14 mouse cellular contexts compared by ENCODE assay signal in the genomic region with DNA sequence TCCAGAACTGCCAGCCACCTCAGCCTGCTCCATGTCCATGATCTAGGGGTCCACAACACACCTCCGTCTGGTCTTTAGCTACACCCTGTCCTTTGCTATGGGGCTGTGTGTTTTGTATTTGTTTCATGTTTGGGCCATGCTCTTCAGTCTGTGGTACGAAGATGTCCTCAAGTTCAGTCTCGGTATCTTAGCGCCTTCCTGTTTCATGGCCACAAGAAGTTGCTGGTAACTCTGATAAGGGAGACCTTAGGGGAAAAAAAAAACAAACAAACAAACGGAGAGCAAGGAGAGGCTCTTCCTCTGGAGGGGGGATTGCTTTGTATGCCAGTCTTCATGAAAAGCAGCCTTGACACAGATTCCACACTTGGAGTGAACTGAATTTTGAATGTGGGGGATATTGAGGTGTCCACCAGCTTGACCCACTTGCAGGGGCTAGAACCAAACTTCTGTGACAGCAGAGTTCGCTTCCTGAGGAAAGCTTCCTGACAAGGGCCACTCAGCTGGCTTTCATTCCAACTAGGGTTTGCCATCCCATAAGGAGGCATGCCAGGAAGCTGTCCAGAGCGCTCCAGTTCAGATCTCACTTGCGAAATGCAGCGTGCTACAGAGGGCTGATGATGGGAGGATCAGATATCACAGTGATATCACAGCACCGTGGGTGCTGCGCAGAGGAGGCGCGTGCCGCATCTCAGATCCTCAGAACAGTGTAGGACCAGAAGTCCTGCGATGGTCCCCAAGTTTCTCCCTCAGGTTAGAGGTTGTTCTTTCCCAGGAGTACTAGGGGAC.
DNase-seq lines count a peak whose midpoint lies in the region; ATAC-seq and TF ChIP-seq lines count a peak whose summit lies in the region.
"Had no signal": no experiment of that assay in that cellular context is flagged by ENCODE, and none has a peak within 500 bp of the region (broad histone marks: within the 10 kb centered on the region; RNA-seq: fewer than 3 reads in every experiment).

No protein-coding gene starts in this region.

- no peaks in the 10 kb centered on the region for H3K9me3 ChIP-seq in hindbrain, embryonic 10.5 days
- H3K9me3 ChIP-seq in hindbrain, embryonic 12.5 days (replicated peaks) = no peaks in the 10 kb centered on the region
- no peaks in the 10 kb centered on the region for H3K9me3 ChIP-seq in MEL (replicated peaks; ENCODE audit: insufficient read depth, low read length)
- no peaks in the 10 kb centered on the region for H3K9me3 ChIP-seq in embryonic facial prominence, embryonic 14.5 days (ENCODE audit: control insufficient read depth, low read length)
- H3K9me3 ChIP-seq in megakaryocyte, embryonic 14.5 days = no peaks in the 10 kb centered on the region
- H3K9me3 ChIP-seq: limb, embryonic 13.5 days had no signal

- DNase-seq in hindbrain, embryonic 10.5 days (ENCODE audit: low spot score) = no peak
- peak; percentile 74 for DNase-seq in MEL (ENCODE audit: low read depth, low spot score)
- no peak for DNase-seq in embryonic facial prominence, embryonic 14.5 days (ENCODE audit: low spot score)
- DNase-seq in right cerebral cortex, postnatal 10 days (ENCODE audit: low spot score in 2 of 2) = no peak
- DNase-seq in spleen, adult 18-20 months = no peak
- DNase-seq: layer of hippocampus, adult 9-11 months; right cerebral cortex, postnatal 25 days had no signal

- H3K27ac ChIP-seq in hindbrain, embryonic 10.5 days = peak overlapping the region; percentile 88
- no peak overlapping the region for H3K27ac ChIP-seq in hindbrain, embryonic 12.5 days
- H3K27ac ChIP-seq in MEL (ENCODE audit: control insufficient read depth, low read depth, low read length) = peak overlapping the region; percentile 22; the same call in 1 of the 2 replicates
- H3K27ac ChIP-seq in embryonic facial prominence, embryonic 14.5 days (replicated peaks; ENCODE audit: low read depth, low read length) = peak overlapping the region; percentile 52
- H3K27ac ChIP-seq: limb, embryonic 13.5 days; stomach, postnatal 0 days had no signal

- H3K79me2 ChIP-seq in MEL (ENCODE audit: control insufficient read depth, insufficient read depth, low read length, poor library complexity) = no peaks in the 10 kb centered on the region

- WGBS in hindbrain, embryonic 10.5 days = 76% methylated on average over 15 of the region's 15 CpGs
- WGBS in hindbrain, embryonic 12.5 days = 82% methylated on average over 15 of the region's 15 CpGs
- 64% methylated on average over 15 of the region's 15 CpGs for WGBS in embryonic facial prominence, embryonic 14.5 days

- H3K27me3 ChIP-seq in hindbrain, embryonic 10.5 days (ENCODE audit: insufficient read depth, poor library complexity, severe bottlenecking) = no peaks in the 10 kb centered on the region
- no peaks in the 10 kb centered on the region for H3K27me3 ChIP-seq in hindbrain, embryonic 12.5 days
- H3K27me3 ChIP-seq in MEL (ENCODE audit: control insufficient read depth in 1 of 2, insufficient read depth in 2 of 2, low read length in 2 of 2) = no peaks in the 10 kb centered on the region
- H3K27me3 ChIP-seq in embryonic facial prominence, embryonic 14.5 days (replicated peaks; ENCODE audit: control insufficient read depth, insufficient read depth, low read length) = no peaks in the 10 kb centered on the region
- H3K27me3 ChIP-seq in megakaryocyte, embryonic 14.5 days (replicated peaks) = no peaks in the 10 kb centered on the region
- H3K27me3 ChIP-seq: limb, embryonic 13.5 days had no signal

- TF ChIP-seq CTCF in MEL (IDR thresholded peaks at IDR 0.05 in 2 of 3, conservative IDR thresholded peaks at IDR 0.05 in 1 of 3; ENCODE audit: control insufficient read depth in 1 of 3, insufficient read depth in 1 of 3, low read depth in 2 of 3, low read length in 3 of 3, poor library complexity in 1 of 3, severe bottlenecking in 1 of 3) = no peak

- no peak for TF ChIP-seq RAD21 in MEL (IDR thresholded peaks at IDR 0.05; ENCODE audit: low read depth, low read length)

- peaks cover 51% of the 10 kb centered on the region for H3K4me1 ChIP-seq in hindbrain, embryonic 10.5 days (replicated peaks)
- peaks cover 44% of the 10 kb centered on the region for H3K4me1 ChIP-seq in hindbrain, embryonic 12.5 days
- peaks cover 19 to 34% of the 10 kb centered on the region in 2 experiments for H3K4me1 ChIP-seq in MEL (ENCODE audit: control insufficient read depth in 1 of 2, insufficient read depth in 2 of 2, low read length in 2 of 2)
- peaks cover 47% of the 10 kb centered on the region for H3K4me1 ChIP-seq in embryonic facial prominence, embryonic 14.5 days (ENCODE audit: control insufficient read depth, insufficient read depth, low read length)
- peaks cover 64% of the 10 kb centered on the region for H3K4me1 ChIP-seq in megakaryocyte, embryonic 14.5 days

- H3K36me3 ChIP-seq in hindbrain, embryonic 10.5 days = no peaks in the 10 kb centered on the region
- no peaks in the 10 kb centered on the region for H3K36me3 ChIP-seq in hindbrain, embryonic 12.5 days
- peaks cover 0 to 21% of the 10 kb centered on the region in 2 experiments; a peak in 2 of 4 replicates for H3K36me3 ChIP-seq in MEL (ENCODE audit: control insufficient read depth in 1 of 2, insufficient read depth in 2 of 2, low read length in 2 of 2)
- H3K36me3 ChIP-seq in embryonic facial prominence, embryonic 14.5 days (ENCODE audit: control insufficient read depth, insufficient read depth, low read length) = no peaks in the 10 kb centered on the region
- peaks cover 2% of the 10 kb centered on the region for H3K36me3 ChIP-seq in megakaryocyte, embryonic 14.5 days (replicated peaks; ENCODE audit: low read length)
- H3K36me3 ChIP-seq: limb, embryonic 13.5 days had no signal

- no peak overlapping the region for H3K9ac ChIP-seq in hindbrain, embryonic 12.5 days
- H3K9ac ChIP-seq in MEL (ENCODE audit: control insufficient read depth, low read depth, low read length, poor library complexity, severe bottlenecking) = no peak overlapping the region
- H3K9ac ChIP-seq in embryonic facial prominence, embryonic 14.5 days (ENCODE audit: low read depth, low read length) = no peak overlapping the region
- H3K9ac ChIP-seq: limb, embryonic 13.5 days had no signal

- peak; percentile 84 to 85 for TF ChIP-seq EP300 in MEL (IDR thresholded peaks at IDR 0.05; ENCODE audit: low read depth in 1 of 2, low read length in 2 of 2)

- TF ChIP-seq POLR2A in MEL (IDR thresholded peaks at IDR 0.05; ENCODE audit: control insufficient read depth in 1 of 2, insufficient read depth in 1 of 2, low read depth in 1 of 2, low read length in 2 of 2, poor library complexity in 1 of 2) = no peak

- H3K4me2 ChIP-seq in hindbrain, embryonic 12.5 days (replicated peaks) = no peak overlapping the region
- H3K4me2 ChIP-seq in embryonic facial prominence, embryonic 14.5 days (ENCODE audit: low read depth, low read length) = no peak overlapping the region
- H3K4me2 ChIP-seq: limb, embryonic 13.5 days had no signal

- no peak overlapping the region for H3K4me3 ChIP-seq in hindbrain, embryonic 10.5 days
- no peak overlapping the region for H3K4me3 ChIP-seq in hindbrain, embryonic 12.5 days
- H3K4me3 ChIP-seq in MEL (ENCODE audit: control insufficient read depth in 1 of 2, insufficient read depth in 1 of 2, low read depth in 2 of 2, low read length in 2 of 2) = no peak overlapping the region
- H3K4me3 ChIP-seq in embryonic facial prominence, embryonic 14.5 days (ENCODE audit: low read depth, low read length) = no peak overlapping the region
- peak overlapping the region; percentile 76 for H3K4me3 ChIP-seq in megakaryocyte, embryonic 14.5 days (replicated peaks)
- H3K4me3 ChIP-seq: limb, embryonic 13.5 days; myocyte had no signal

- ATAC-seq in hindbrain, embryonic 12.5 days (ENCODE audit: low FRiP score) = no peak
- ATAC-seq in embryonic facial prominence, embryonic 14.5 days (ENCODE audit: low read depth) = peak; percentile 22; the same call in 1 of the 2 replicates
- ATAC-seq: activated CD4-positive, CD25-positive, alpha-beta regulatory T cell, adult 4 months; intestine, postnatal 0 days had no signal

TF ChIP-seq in MEL, 35 proteins besides CTCF, POLR2A, EP300 and RAD21:
- TF ChIP-seq TBP (IDR thresholded peaks at IDR 0.05; ENCODE audit: low read depth, low read length) (no peak), KAT2A (conservative IDR thresholded peaks at IDR 0.05; ENCODE audit: low read depth, low read length) (no peak), MEF2A (IDR thresholded peaks at IDR 0.05; ENCODE audit: extremely low read depth, insufficient replicate concordance, low read depth, low read length, poor library complexity, severe bottlenecking) (no peak), GABPA (IDR thresholded peaks at IDR 0.05; ENCODE audit: low read depth, low read length) (no peak), JUND (IDR thresholded peaks at IDR 0.05; ENCODE audit: low read depth, low read length) (no peak), MAFK (IDR thresholded peaks at IDR 0.05; ENCODE audit: borderline replicate concordance, low read depth, low read length) (0 out of 2 replicates have a peak, but pooled peaks have one; percentile 8), TCF12 (IDR thresholded peaks at IDR 0.05; ENCODE audit: low read depth, low read length) (peak; percentile 82), MAX (IDR thresholded peaks at IDR 0.05; ENCODE audit: low read length) (0 out of 2 replicates have a peak, but pooled peaks have one; percentile 20), SIN3A (IDR thresholded peaks at IDR 0.05; ENCODE audit: low read length) (peak; percentile 47), BHLHE40 (IDR thresholded peaks at IDR 0.05; ENCODE audit: borderline replicate concordance, low read depth, low read length) (no peak), TAL1 (IDR thresholded peaks at IDR 0.05; ENCODE audit: low read length) (peak; percentile 81), CHD2 (IDR thresholded peaks at IDR 0.05; ENCODE audit: low read length) (no peak), ZKSCAN1 (IDR thresholded peaks at IDR 0.05; ENCODE audit: low read depth, low read length) (no peak), ZNF384 (IDR thresholded peaks at IDR 0.05; ENCODE audit: low read depth, low read length) (peak; percentile 90), MYC (IDR thresholded peaks at IDR 0.05; ENCODE audit: low read depth, low read length) (no peak), RCOR1 (IDR thresholded peaks at IDR 0.05; ENCODE audit: low read depth, low read length) (peak; percentile 57), ETS1 (IDR thresholded peaks at IDR 0.05; ENCODE audit: low read depth, low read length) (peak; percentile 42; the same call in 1 of the 2 replicates), ZC3H11A (IDR thresholded peaks at IDR 0.05; ENCODE audit: low read depth, low read length) (no peak), USF1 (IDR thresholded peaks at IDR 0.05; ENCODE audit: low read depth, low read length) (no peak), GATA1 (IDR thresholded peaks at IDR 0.05; ENCODE audit: low read depth, low read length) (peak; percentile 76), MYB (IDR thresholded peaks at IDR 0.05; ENCODE audit: low read depth, low read length) (no peak), USF2 (IDR thresholded peaks at IDR 0.05; ENCODE audit: borderline replicate concordance in 1 of 2, insufficient read depth in 1 of 2, low read depth in 1 of 2, low read length in 2 of 2) (no peak), E2F4 (IDR thresholded peaks at IDR 0.05; ENCODE audit: borderline replicate concordance, low read depth, low read length) (no peak)
